ENCODE assay signal across 8 mouse cellular contexts in the genomic region with DNA sequence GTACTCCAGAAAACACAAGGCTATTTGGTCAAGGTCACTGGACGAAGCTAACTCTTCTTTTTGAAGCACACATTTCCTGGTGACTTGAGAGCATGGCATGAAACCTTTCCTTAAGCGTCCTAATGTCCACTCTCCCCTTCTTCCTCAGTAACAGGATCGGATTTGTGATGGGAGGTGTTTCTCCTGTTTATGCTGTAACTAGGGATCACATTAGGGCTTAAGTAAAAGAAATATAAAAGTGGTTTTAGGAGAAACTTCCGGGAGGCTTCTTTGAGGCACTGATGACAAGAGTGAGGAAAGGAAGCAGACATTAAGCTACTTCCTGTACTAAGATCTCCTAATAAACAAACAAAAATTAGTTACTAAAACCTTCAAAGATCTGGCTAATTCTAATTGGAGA. TPM values are rescaled to one million over a fixed set of nuclear protein-coding genes. Genes with fewer than 3 reads are reported as not detected.
DNase-seq lines count a peak whose midpoint lies in the region; ATAC-seq lines count a peak whose summit lies in the region.

No protein-coding gene starts in this region.

- DNase-seq in kidney, adult 9 months: no peak
- peak; percentile 10 to 30 for DNase-seq in heart, postnatal 10 days
- no peak for DNase-seq in layer of hippocampus, adult 9-10 months (ENCODE audit: low spot score)
- no peak for DNase-seq in right cerebral cortex, postnatal 25 days
- no peak for DNase-seq in thymus, postnatal 36 days

- H3K4me3 ChIP-seq in kidney, embryonic 15.5 days (replicated peaks): peak overlapping the region; percentile 81
- H3K4me3 ChIP-seq in macrophage (ENCODE audit: inconsistent target): peak overlapping the region; percentile 64

- no peaks in the 10 kb centered on the region for H3K36me3 ChIP-seq in kidney, embryonic 15.5 days
- no peaks in the 10 kb centered on the region for H3K36me3 ChIP-seq in macrophage (ENCODE audit: inconsistent target)

- peaks cover 6% of the 10 kb centered on the region for H3K4me1 ChIP-seq in kidney, embryonic 15.5 days

- intact Hi-C loops in heart, postnatal 10 days (cut with DNase I): loop anchor here (5.0 kb wide), 2 partner anchors 51 to 426 kb away; a partner anchor contains a TSS

- no peaks in the 10 kb centered on the region for H3K9me3 ChIP-seq in kidney, embryonic 15.5 days (replicated peaks)

- 3% methylated on average over 4 of the region's 4 CpGs for WGBS in kidney, embryonic 15.5 days
- 0% methylated on average over 4 of the region's 4 CpGs for WGBS in macrophage (ENCODE audit: missing documents)

- peak overlapping the region; percentile 77 for H3K4me2 ChIP-seq in kidney, embryonic 15.5 days

- H3K79me2 ChIP-seq in macrophage (ENCODE audit: inconsistent target): peaks cover 55% of the 10 kb centered on the region

- ATAC-seq in kidney, embryonic 15.5 days (replicated peaks; ENCODE audit: low FRiP score): no peak
- peak; percentile 39 for ATAC-seq in common myeloid progenitor, adult 5-6 weeks (replicated peaks; ENCODE audit: low read depth, poor library complexity, severe bottlenecking)

- peak overlapping the region; percentile 83 for H3K27ac ChIP-seq in kidney, embryonic 15.5 days
- peak overlapping the region; percentile 71 for H3K27ac ChIP-seq in macrophage

- H3K27me3 ChIP-seq in kidney, embryonic 15.5 days: no peaks in the 10 kb centered on the region

- H3K9ac ChIP-seq in kidney, embryonic 15.5 days: peak overlapping the region; percentile 82

RNA-seq across cellular contexts. Expression of a gene that starts 0.6 kb away (rescaled TPM):
- 27.8 and 29.9 TPM in 2 replicates for polyA plus RNA-seq in kidney, embryonic 15.5 days (2015; fragmentation: Nextera tagmentation; extraction: Ambion mirVana)
- total RNA-seq in common myeloid progenitor, adult 5-6 weeks (2017): 11.5 and 21.0 TPM in 2 replicates
- 10 to 100 TPM; 34.4 to 38.4 TPM for total RNA-seq in heart, postnatal 10 days (2021)
- total RNA-seq in macrophage (2018; cell fraction: chromatin; rRNA removed): 10 to 100 TPM in 24 of 26 experiments, 1 to 10 TPM in 2; 7.5 to 61.0 (median 28.1) TPM
- total RNA-seq in macrophage (2018; cell fraction: cytosol; rRNA removed): 10 to 100 TPM; 17.5 to 31.3 (median 24.5) TPM
- total RNA-seq in macrophage (2018; cell fraction: nucleus; rRNA removed): 10 to 100 TPM; 14.7 to 74.1 (median 25.1) TPM
- polyA plus RNA-seq in macrophage (2018): 21.6 to 33.5 TPM (median 29.1 TPM) in 3 replicates

RNA-seq across cellular contexts. Expression of a gene that starts 9.3 kb away (rescaled TPM):
- polyA plus RNA-seq in kidney, embryonic 15.5 days (2015; fragmentation: Nextera tagmentation; extraction: Ambion mirVana): 72.3 and 75.2 TPM in 2 replicates
- total RNA-seq in common myeloid progenitor, adult 5-6 weeks (2017): 79.2 and 94.4 TPM in 2 replicates
- total RNA-seq in heart, postnatal 10 days (2021): 10 to 100 TPM; 45.0 to 45.8 TPM
- 100 to 1,000 TPM in 14 of 26 experiments, 10 to 100 TPM in 12; 56.6 to 148 (median 101) TPM for total RNA-seq in macrophage (2018; cell fraction: chromatin; rRNA removed)
- 100 to 1,000 TPM in 13 of 26 experiments, 10 to 100 TPM in 13; 67.0 to 133 (median 102) TPM for total RNA-seq in macrophage (2018; cell fraction: cytosol; rRNA removed)
- 100 to 1,000 TPM in 8 of 26 experiments, 10 to 100 TPM in 18; 64.3 to 147 (median 86.8) TPM for total RNA-seq in macrophage (2018; cell fraction: nucleus; rRNA removed)
- 85.9 to 98.4 TPM (median 87.9 TPM) in 3 replicates for polyA plus RNA-seq in macrophage (2018)

RNA-seq across cellular contexts. Expression of a gene that starts 43.1 kb away (rescaled TPM):
- 178 and 184 TPM in 2 replicates for polyA plus RNA-seq in kidney, embryonic 15.5 days (2015; fragmentation: Nextera tagmentation; extraction: Ambion mirVana)
- total RNA-seq in common myeloid progenitor, adult 5-6 weeks (2017): 70.5 and 81.4 TPM in 2 replicates
- 10 to 100 TPM; 54.5 to 62.6 TPM for total RNA-seq in heart, postnatal 10 days (2021)
- total RNA-seq in macrophage (2018; cell fraction: chromatin; rRNA removed): 10 to 100 TPM in 3 of 26 experiments, 1 to 10 TPM in 23; 1.1 to 26.7 (median 7.0) TPM
- total RNA-seq in macrophage (2018; cell fraction: cytosol; rRNA removed): 10 to 100 TPM; 57.6 to 99.6 (median 79.9) TPM
- 100 to 1,000 TPM in 2 of 26 experiments, 10 to 100 TPM in 24; 11.6 to 114 (median 32.7) TPM for total RNA-seq in macrophage (2018; cell fraction: nucleus; rRNA removed)
- polyA plus RNA-seq in macrophage (2018): 83.7 to 122 TPM (median 95.7 TPM) in 3 replicates

RNA-seq across cellular contexts. Expression of a gene that starts 51.4 kb away (rescaled TPM):
- polyA plus RNA-seq in kidney, embryonic 15.5 days (2015; fragmentation: Nextera tagmentation; extraction: Ambion mirVana): 5.0 and 5.2 TPM in 2 replicates
- total RNA-seq in common myeloid progenitor, adult 5-6 weeks (2017): 0.15 and 0.18 TPM in 2 replicates
- total RNA-seq in heart, postnatal 10 days (2021): 10 to 100 TPM; 64.3 to 67.9 TPM
- total RNA-seq in macrophage (2018; cell fraction: chromatin; rRNA removed): 100 to 1,000 TPM in 3 of 26 experiments, 10 to 100 TPM in 12, 1 to 10 TPM in 11; 3.2 to 105 (median 11.8) TPM
- total RNA-seq in macrophage (2018; cell fraction: cytosol; rRNA removed): 10 to 100 TPM in 12 of 26 experiments, 1 to 10 TPM in 13, under 1 TPM in 1; 0.91 to 19.6 (median 5.0) TPM
- total RNA-seq in macrophage (2018; cell fraction: nucleus; rRNA removed): 10 to 100 TPM in 13 of 26 experiments, 1 to 10 TPM in 13; 1.2 to 89.5 (median 12.6) TPM
- polyA plus RNA-seq in macrophage (2018): 1.8 to 13.6 TPM (median 8.6 TPM) in 3 replicates

Comparison
In these comparisons a context has a peak if more than half of its experiments do, and no peak if none do; other contexts are left out.
1. DNase-seq: peak in heart, postnatal 10 days (2 of 2); none in kidney, adult 9 months (single experiment), layer of hippocampus, adult 9-10 months (single experiment), right cerebral cortex, postnatal 25 days (single experiment) and thymus, postnatal 36 days (0 of 2).